Mouse (Mus musculus): ENCODE data around the gene Ptprn2.
A peak's percentile ranks its signal among the peaks of the same experiment; 100 is the strongest.

Gene Ptprn2

GRCm38 (mm10) chr12:117159669-117160210 is 674.2 kb downstream of the Ptprn2 start:
- no peak for DNase-seq (ENCODE audit: low read depth, low spot score)

GRCm38 (mm10) chr12:117160211-117160891 is 674.8 kb downstream of the Ptprn2 start:
- no peak for DNase-seq (ENCODE audit: low read depth, low spot score)

GRCm38 (mm10) chr12:117162180-117162579 is 676.7 kb downstream of the Ptprn2 start:
- no peak for DNase-seq (ENCODE audit: low read depth, low spot score)

GRCm38 (mm10) chr12:117163789-117164188 is 678.3 kb downstream of the Ptprn2 start:
- no peak for DNase-seq (ENCODE audit: low read depth, low spot score)

- no peak for DNase-seq (ENCODE audit: low read depth, low spot score)
Measured at GRCm38 (mm10) chr12:117166266-117166665, 680.7 kb downstream of the Ptprn2 start.

- no peak for DNase-seq (ENCODE audit: low read depth, low spot score)
Measured at GRCm38 (mm10) chr12:117169670-117170069, 684.1 kb downstream of the Ptprn2 start.

GRCm38 (mm10) chr12:117172529-117172884 is 687.0 kb downstream of the Ptprn2 start:
- DNase-seq (ENCODE audit: low read depth, low spot score) = no peak

- DNase-seq (ENCODE audit: low read depth, low spot score) = peak; percentile 58
Measured at GRCm38 (mm10) chr12:117172885-117173529, 687.5 kb downstream of the Ptprn2 start.

- DNase-seq (ENCODE audit: low read depth, low spot score) = no peak
Measured at GRCm38 (mm10) chr12:117174189-117174588, 688.7 kb downstream of the Ptprn2 start.

- no peak for DNase-seq (ENCODE audit: low read depth, low spot score)
Measured at GRCm38 (mm10) chr12:117175072-117175681, 689.7 kb downstream of the Ptprn2 start.

GRCm38 (mm10) chr12:117176259-117176823 is 690.8 kb downstream of the Ptprn2 start:
- DNase-seq (ENCODE audit: low read depth, low spot score) = no peak

- DNase-seq (ENCODE audit: low read depth, low spot score) = no peak
Measured at GRCm38 (mm10) chr12:117187167-117187566, 701.6 kb downstream of the Ptprn2 start.

GRCm38 (mm10) chr12:117192001-117192400 is 706.5 kb downstream of the Ptprn2 start:
- no peak for DNase-seq (ENCODE audit: low read depth, low spot score)

GRCm38 (mm10) chr12:117196721-117197425 is 711.4 kb downstream of the Ptprn2 start:
- peak; percentile 73 for DNase-seq (ENCODE audit: low read depth, low spot score)

GRCm38 (mm10) chr12:117198093-117198492 is 712.6 kb downstream of the Ptprn2 start:
- DNase-seq (ENCODE audit: low read depth, low spot score) = no peak

- DNase-seq (ENCODE audit: low read depth, low spot score) = no peak
Measured at GRCm38 (mm10) chr12:117200117-117200516, 714.6 kb downstream of the Ptprn2 start.

- DNase-seq (ENCODE audit: low read depth, low spot score) = no peak
Measured at GRCm38 (mm10) chr12:117200590-117200989, 715.1 kb downstream of the Ptprn2 start.

- DNase-seq (ENCODE audit: low read depth, low spot score) = no peak
Measured at GRCm38 (mm10) chr12:117203506-117203905, 718.0 kb downstream of the Ptprn2 start.

- DNase-seq (ENCODE audit: low read depth, low spot score) = no peak
Measured at GRCm38 (mm10) chr12:117204905-117205304, 719.4 kb downstream of the Ptprn2 start.

GRCm38 (mm10) chr12:117207421-117208120 is 722.1 kb downstream of the Ptprn2 start:
- no peak for DNase-seq (ENCODE audit: low read depth, low spot score)

GRCm38 (mm10) chr12:117210467-117210866 is 724.9 kb downstream of the Ptprn2 start:
- DNase-seq (ENCODE audit: low read depth, low spot score) = no peak

Measured in forelimb bud, embryonic 11.5 days (tissue).